Mouse (Mus musculus) central nervous system, embryonic 11.5 days (tissue): ENCODE measurements around the gene Sipa1. TPM values are rescaled to one million over a fixed set of nuclear protein-coding genes. Genes with fewer than 3 reads are reported as not detected.

Source experiments
- polyA plus RNA-seq: library from polyadenylated mRNA; depleted of rRNA; stranded (reverse); fragments of >200 nt; gene quantifications from 2 replicates; pipeline ENCODE4 v1.2.3, GENCODE M21; 2012; rRNA removed

The Sipa1 gene
- polyA plus RNA-seq, result 35.6 and 40.2 TPM in 2 replicates

DNA sequence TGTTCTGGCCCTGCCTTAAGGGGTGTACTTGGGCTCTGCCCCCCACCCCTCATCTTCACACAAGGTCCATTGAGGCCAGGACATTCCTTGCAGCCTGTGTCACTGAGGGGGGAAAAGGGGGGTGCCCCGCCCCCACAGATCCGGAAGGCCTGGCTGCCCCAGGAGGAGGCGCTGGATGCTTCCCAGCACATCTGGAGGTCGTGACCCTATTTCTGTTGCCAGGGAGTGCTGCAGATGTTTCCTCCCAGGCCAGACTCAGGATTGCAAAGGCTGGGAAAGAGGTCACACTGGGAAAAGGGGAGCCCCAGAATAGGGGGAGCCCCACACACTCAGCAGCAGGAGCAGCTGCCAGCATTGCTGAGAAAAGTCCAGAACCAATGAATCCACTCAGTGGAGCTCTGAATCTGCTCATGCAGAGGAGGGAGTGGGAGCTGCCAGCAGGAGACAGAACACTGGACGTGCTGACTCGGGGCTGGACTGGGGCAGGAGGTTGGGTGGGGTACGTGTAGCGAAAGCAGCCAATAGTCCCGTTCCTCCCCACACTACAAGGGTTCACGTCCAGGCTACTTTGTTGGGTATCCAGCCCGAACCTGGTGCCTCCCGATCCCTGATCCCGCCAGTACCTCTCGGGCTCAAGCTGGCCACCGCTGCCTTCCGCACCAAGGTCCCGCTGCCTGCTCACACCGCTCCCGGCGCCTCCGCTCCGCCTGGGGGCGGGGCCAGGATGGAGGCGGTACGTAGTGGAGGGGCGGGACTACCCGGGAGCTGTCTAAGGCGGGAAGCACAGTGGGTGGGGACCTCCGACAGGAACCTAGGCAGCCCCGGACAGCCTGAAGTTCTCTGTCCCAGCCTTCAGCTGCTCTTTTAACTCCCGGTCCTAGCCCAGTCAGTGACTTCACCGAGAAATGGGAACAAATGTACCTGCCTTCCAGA, at the start of gene Sipa1:
TSS of gene Sipa1 (minus strand) at position 727 of the 933 bp plus-strand sequence.

DNA sequence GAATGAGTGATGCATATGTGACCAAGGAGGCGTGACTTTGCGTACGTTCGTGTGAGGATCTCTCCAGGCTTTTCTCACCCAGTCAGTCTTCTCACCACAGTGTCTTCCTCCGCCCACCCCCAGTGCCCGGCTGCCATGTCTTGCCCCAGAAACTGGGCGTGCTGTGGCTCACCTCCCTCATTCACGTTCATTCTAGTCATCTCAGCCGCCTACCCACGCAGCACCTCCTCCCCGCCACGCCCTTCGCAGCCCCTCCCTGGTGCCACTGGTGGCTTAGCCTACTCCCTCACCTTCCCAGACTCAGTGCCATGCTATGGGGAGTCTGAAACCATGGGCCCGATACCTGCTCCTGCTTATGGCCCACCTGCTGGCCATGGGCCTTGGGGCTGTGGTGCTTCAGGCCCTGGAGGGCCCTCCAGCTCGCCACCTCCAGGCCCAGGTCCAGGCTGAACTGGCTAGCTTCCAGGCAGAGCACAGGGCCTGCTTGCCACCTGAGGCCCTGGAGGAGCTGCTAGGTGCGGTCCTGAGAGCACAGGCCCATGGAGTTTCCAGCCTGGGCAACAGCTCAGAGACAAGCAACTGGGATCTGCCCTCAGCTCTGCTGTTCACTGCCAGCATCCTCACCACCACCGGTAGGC, 40.8 kb upstream of the Sipa1 start, which contains the start of gene Kcnk7:
TSS of gene Kcnk7 (plus strand) at position 205 of the 638 bp plus-strand sequence.

DNA sequence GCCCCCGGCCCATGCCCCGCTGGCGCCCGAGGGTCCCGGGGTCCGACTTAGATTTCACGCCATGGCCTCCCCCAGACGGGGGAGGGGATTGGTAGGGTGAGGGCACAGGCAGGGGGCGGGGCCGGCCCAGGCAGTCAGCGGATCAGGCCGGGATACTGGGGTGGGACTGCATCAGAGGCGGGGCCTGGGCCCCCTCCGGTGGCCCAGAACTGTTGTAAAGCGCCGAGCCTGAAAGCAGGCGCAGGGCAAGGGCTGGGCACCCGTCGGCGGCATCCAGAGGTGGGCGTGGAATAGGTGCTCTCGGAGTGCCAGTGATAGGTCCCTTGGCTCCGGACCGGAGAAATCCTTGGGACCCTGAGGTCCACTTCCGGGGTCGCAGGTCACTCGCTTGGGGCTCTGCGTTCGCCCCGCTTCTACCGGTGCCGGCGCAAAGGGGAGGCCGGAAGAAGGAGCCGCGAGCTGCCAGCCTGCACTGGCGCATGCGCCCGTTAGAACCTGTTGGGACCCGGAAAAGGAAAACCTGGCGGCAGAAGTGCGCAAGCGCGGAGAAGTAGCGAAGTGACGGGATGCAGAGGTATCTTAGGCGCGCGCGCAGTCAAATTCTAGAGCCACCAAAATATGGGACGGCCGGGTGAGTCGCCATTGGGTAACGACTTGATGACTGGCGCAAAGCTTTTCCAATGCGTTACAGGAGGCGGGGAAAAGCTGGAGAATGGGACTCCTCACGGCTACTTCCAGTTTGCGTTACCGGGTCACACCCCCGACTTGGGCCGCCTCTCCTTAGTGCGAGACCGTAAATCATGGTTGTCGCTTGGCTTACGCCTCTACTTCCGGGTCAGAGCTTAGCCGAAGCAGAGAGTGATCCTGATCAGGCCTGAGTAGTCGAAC, 24.9 kb upstream of the Sipa1 start, which contains the start of the genes Map3k11 and Pcnx3:
TSS of gene Map3k11 (plus strand) at position 543 of the 888 bp plus-strand sequence.
TSS of gene Pcnx3 (minus strand) at position 709 of the 888 bp plus-strand sequence.

GRCm38 (mm10) chr19:5637069-5638047, 26.1 kb downstream of the Sipa1 start, which contains the start of gene Rela:
Gene Rela (plus strand): TSS chr19:5637483.

GRCm38 (mm10) chr19:5609547-5610404, 53.7 kb downstream of the Sipa1 start, which contains the start of gene Kat5:
Gene Kat5 (minus strand): TSS chr19:5610237.

GRCm38 (mm10) chr19:5601752-5602541, 61.6 kb downstream of the Sipa1 start, which contains the start of gene Rnaseh2c:
Gene Rnaseh2c (plus strand): TSS chr19:5601873.

Other genes with a start within 250 kb of the Sipa1 start
- gene Drap1, start 238.7 kb downstream of the Sipa1 start, polyA plus RNA-seq, result 236 and 321 TPM in 2 replicates
- 34.9 and 60.1 TPM in 2 replicates for gene AI837181, start 238.6 kb downstream of the Sipa1 start, polyA plus RNA-seq
- gene Fosl1, start 216.2 kb downstream of the Sipa1 start, polyA plus RNA-seq, result 0.02 and 0.04 TPM in 2 replicates
- 7.7 and 12.9 TPM in 2 replicates for gene Ccdc85b, start 205.8 kb downstream of the Sipa1 start, polyA plus RNA-seq
- 124 and 130 TPM in 2 replicates for gene Fibp, start 203.1 kb downstream of the Sipa1 start, polyA plus RNA-seq
- 0.94 and 1.4 TPM in 2 replicates for gene Ctsw, start 195.2 kb downstream of the Sipa1 start, polyA plus RNA-seq
- gene Efemp2, start 189.8 kb downstream of the Sipa1 start, polyA plus RNA-seq, result 47.9 and 83.7 TPM in 2 replicates
- 38.4 and 39.4 TPM in 2 replicates for gene Mus81, start 175.3 kb downstream of the Sipa1 start, polyA plus RNA-seq
- 1,441 and 1,801 TPM in 2 replicates for gene Cfl1, start 173.3 kb downstream of the Sipa1 start, polyA plus RNA-seq
- gene 1700020D05Rik, start 159.9 kb downstream of the Sipa1 start, polyA plus RNA-seq, result 2.5 and 3.1 TPM in 2 replicates
- gene Snx32, start 153.2 kb downstream of the Sipa1 start, polyA plus RNA-seq, result 20.7 and 24.6 TPM in 2 replicates
- 0.14 and 0.21 TPM in 2 replicates for gene Ovol1, start 103.1 kb downstream of the Sipa1 start, polyA plus RNA-seq
- gene Ap5b1, start 95.7 kb downstream of the Sipa1 start, polyA plus RNA-seq, result 1.6 and 2.3 TPM in 2 replicates
- gene Rnaseh2c, start 61.8 kb downstream of the Sipa1 start, polyA plus RNA-seq, result 132 and 429 TPM in 2 replicates
- gene Kat5, start 53.5 kb downstream of the Sipa1 start, polyA plus RNA-seq, result 106 and 112 TPM in 2 replicates
- 27.4 and 40.6 TPM in 2 replicates for gene Rela, start 26.2 kb downstream of the Sipa1 start, polyA plus RNA-seq
- 28.3 and 30.6 TPM in 2 replicates for gene Map3k11, start 25.0 kb upstream of the Sipa1 start, polyA plus RNA-seq
- 79.9 and 82.1 TPM in 2 replicates for gene Pcnx3, start 25.2 kb upstream of the Sipa1 start, polyA plus RNA-seq
- gene Kcnk7, start 40.7 kb upstream of the Sipa1 start, polyA plus RNA-seq, result 0.05 TPM in 1 of 2 replicates, not detected in the other
- 22.1 and 44.1 TPM in 2 replicates for gene Ehbp1l1, start 62.6 kb upstream of the Sipa1 start, polyA plus RNA-seq
- 139 and 148 TPM in 2 replicates for gene Fam89b, start 65.9 kb upstream of the Sipa1 start, polyA plus RNA-seq
- gene Ltbp3, start 77.2 kb upstream of the Sipa1 start, polyA plus RNA-seq, result 25.0 and 41.3 TPM in 2 replicates
- gene Scyl1, start 107.7 kb upstream of the Sipa1 start, polyA plus RNA-seq, result 75.2 and 92.9 TPM in 2 replicates
- gene Frmd8, start 211.6 kb upstream of the Sipa1 start, polyA plus RNA-seq, result 22.2 and 23.3 TPM in 2 replicates
- 2.3 and 3.2 TPM in 2 replicates for gene Slc25a45, start 214.1 kb upstream of the Sipa1 start, polyA plus RNA-seq
- 9.3 and 9.8 TPM in 2 replicates for gene Tigd3, start 230.4 kb upstream of the Sipa1 start, polyA plus RNA-seq
- gene Dpf2, start 249.3 kb upstream of the Sipa1 start, polyA plus RNA-seq, result 187 and 201 TPM in 2 replicates